Mouse (Mus musculus) liver, embryonic 13.5 days (tissue): ENCODE measurements around the gene Tnip1. TPM values are rescaled to one million over a fixed set of nuclear protein-coding genes. Genes with fewer than 3 reads are reported as not detected.
"Not testable (repeated sequence)": the region's sequence is repeated elsewhere in the genome, so short reads cannot be mapped to it uniquely, and the experiment has no call there.

Experiments
- ATAC-seq: fragments of 200-750 bp; cut with Nextera tagmentation; 2 replicates; pipeline ENCODE4 v1.8.0; 2017; ENCODE audit warnings: low read depth, mild to moderate bottlenecking, moderate number of reproducible peaks, moderate library complexity
- DNase-seq: peaks from one replicate; pipeline ENCODE4 v3.0.0; 2022
- H3K27ac ChIP-seq: fragments of 300-500 bp; sonication (generic); 2 replicates; pipeline ENCODE4 v1.5.1; 2015; ENCODE audit warnings: moderate library complexity, mild to moderate bottlenecking, inconsistent platforms
- H3K27me3 ChIP-seq: fragments of 300-500 bp; sonication (generic); 2 replicates; pipeline ENCODE4 v1.6.1; 2015; ENCODE audit warnings: mild to moderate bottlenecking, inconsistent platforms
- H3K36me3 ChIP-seq: fragments of 300-500 bp; sonication (generic); 2 replicates; pipeline ENCODE4 v1.6.1; 2015; ENCODE audit warnings: mild to moderate bottlenecking, inconsistent platforms
- H3K4me1 ChIP-seq: fragments of 300-500 bp; sonication (generic); replicated peaks from 2 replicates; pipeline ENCODE4 v1.6.1; 2015; ENCODE audit warnings: inconsistent platforms
- H3K4me2 ChIP-seq: fragments of 300-500 bp; sonication (generic); 2 replicates; pipeline ENCODE4 v1.6.1; 2015; ENCODE audit warnings: inconsistent platforms, mild to moderate bottlenecking, moderate library complexity
- H3K4me3 ChIP-seq: fragments of 300-500 bp; sonication (generic); replicated peaks from 2 replicates; pipeline ENCODE4 v1.5.1; 2015; ENCODE audit warnings: mild to moderate bottlenecking, inconsistent platforms
- H3K9ac ChIP-seq: fragments of 300-500 bp; sonication (generic); 2 replicates; pipeline ENCODE4 v1.6.1; 2015; ENCODE audit warnings: mild to moderate bottlenecking, inconsistent platforms
- H3K9me3 ChIP-seq: fragments of 300-500 bp; sonication (generic); replicated peaks from 2 replicates; pipeline ENCODE4 v1.6.1; 2016; ENCODE audit warnings: inconsistent platforms
- WGBS: fragments of 180-500 bp; shearing (Covaris S2); methylation state at CpG from one replicate; pipeline ENCODE4 v1.1.7; 2015; ENCODE audit not compliant: insufficient replicate concordance; 5-methylcytosine and 5-hydroxymethylcytosine counted together
- polyA plus RNA-seq: library from polyadenylated mRNA; unstranded; fragments of >200 nt; fragmentation: Nextera tagmentation; extraction: Ambion mirVana; gene quantifications from 2 replicates; pipeline ENCODE4 v1.2.1, GENCODE M21; 2015

The Tnip1 gene
- polyA plus RNA-seq, 1 experiment from 2014 or later: 5.1 TPM

DNA sequence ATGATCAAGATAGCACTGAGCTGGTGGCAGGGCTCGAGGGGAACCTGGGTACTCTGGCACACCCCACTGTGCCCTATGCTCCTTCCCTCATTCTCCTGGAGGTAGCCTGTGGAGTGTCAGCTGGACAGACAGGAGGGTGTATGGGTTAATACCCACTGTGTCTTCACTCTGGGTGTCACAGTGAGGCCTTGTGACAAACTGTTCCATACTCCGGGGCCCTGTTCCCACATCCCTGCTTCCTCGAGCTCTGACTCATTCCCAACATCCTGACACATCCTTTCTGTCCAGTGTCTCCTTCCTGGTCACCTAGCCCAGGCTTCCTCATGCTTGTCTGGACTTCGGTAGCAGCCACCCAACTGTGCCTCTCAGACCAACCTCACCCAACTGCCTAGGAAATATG lies 56.3 kb downstream of the Tnip1 start:
- 48% methylated on average over 4 of the region's 4 CpGs for WGBS
- ATAC-seq (no peak), DNase-seq (no peak)
- Histone ChIP-seq H3K27ac (no peak overlapping the region), H3K36me3 (peaks cover 7% of the 10 kb centered on the region), H3K9me3 (no peaks in the 10 kb centered on the region), H3K27me3 (peaks cover 19% of the 10 kb centered on the region), H3K4me3 (no peak overlapping the region), H3K4me1 (peaks cover 33% of the 10 kb centered on the region), H3K4me2 (no peak overlapping the region), H3K9ac (no peak overlapping the region)

GRCm38 (mm10) chr11:54905931-54906330 lies 56.8 kb downstream of the Tnip1 start:
- H3K9me3 ChIP-seq: no peaks in the 10 kb centered on the region
- H3K27ac ChIP-seq: no peak overlapping the region
- DNase-seq: no peak
- no peak overlapping the region for H3K4me3 ChIP-seq
- peaks cover 19% of the 10 kb centered on the region for H3K27me3 ChIP-seq
- H3K36me3 ChIP-seq: peaks cover 2% of the 10 kb centered on the region
- 61% methylated on average over 4 of the region's 4 CpGs for WGBS
- ATAC-seq: peak; percentile 56
- no peak overlapping the region for H3K4me2 ChIP-seq
- no peak overlapping the region for H3K9ac ChIP-seq
- peaks cover 33% of the 10 kb centered on the region for H3K4me1 ChIP-seq

GRCm38 (mm10) chr11:54905086-54905485 lies 57.6 kb downstream of the Tnip1 start:
- no peak for ATAC-seq
- Histone ChIP-seq H3K9me3 (no peaks in the 10 kb centered on the region), H3K36me3 (no peaks in the 10 kb centered on the region; the same call in 1 of the 2 replicates), H3K4me1 (peaks cover 33% of the 10 kb centered on the region), H3K27ac (no peak overlapping the region), H3K27me3 (peaks cover 19% of the 10 kb centered on the region), H3K9ac (no peak overlapping the region), H3K4me3 (no peak overlapping the region), H3K4me2 (no peak overlapping the region)
- DNase-seq: no peak
- 75% methylated on average over 3 of the region's 3 CpGs for WGBS

DNA sequence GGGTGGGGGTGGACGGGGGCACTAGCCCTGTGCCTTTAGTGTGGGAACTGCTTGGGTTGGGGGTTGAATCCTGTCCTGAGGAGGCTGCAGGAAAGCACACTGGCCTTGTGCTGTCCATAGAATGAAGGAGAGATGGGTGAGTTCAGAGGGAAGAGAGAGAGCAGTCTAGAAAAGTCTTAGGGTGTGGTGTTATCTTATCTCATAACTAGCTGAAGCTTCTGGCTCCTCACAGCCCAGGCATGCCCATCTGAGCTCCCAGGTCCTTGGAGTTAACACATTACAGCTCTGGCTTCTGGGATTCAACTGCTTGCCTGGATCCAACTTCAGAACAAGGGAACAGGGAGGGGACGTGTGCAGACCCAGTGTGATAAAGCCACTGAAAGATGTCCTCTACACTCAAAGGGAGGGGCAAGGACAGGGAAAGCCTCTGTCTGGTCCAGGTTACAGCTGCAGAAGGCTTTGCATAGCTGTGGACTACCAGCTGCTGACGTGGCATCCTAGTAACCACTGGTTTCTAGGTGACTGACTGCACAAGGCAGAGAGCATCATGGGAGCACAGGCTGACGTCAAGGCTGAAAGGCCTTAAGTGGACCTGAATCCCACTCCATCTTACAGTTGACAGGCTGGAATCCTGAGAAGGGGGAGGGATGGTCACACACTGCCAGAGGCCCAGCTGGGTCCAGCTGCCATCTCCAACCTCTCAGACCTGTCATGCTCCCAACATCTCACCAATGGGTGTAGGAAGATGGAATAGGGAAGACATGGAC lies 58.6 kb downstream of the Tnip1 start:
- WGBS: 53% methylated on average over 4 of the region's 4 CpGs
- ATAC-seq: 0 out of 2 replicates have a peak, but pooled peaks have one; percentile 21
- Histone ChIP-seq H3K9ac (no peak overlapping the region), H3K27ac (no peak overlapping the region), H3K27me3 (peaks cover 19% of the 10 kb centered on the region), H3K36me3 (no peaks in the 10 kb centered on the region; the same call in 1 of the 2 replicates), H3K4me1 (peaks cover 33% of the 10 kb centered on the region), H3K9me3 (no peaks in the 10 kb centered on the region), H3K4me2 (no peak overlapping the region), H3K4me3 (no peak overlapping the region)
- DNase-seq: no peak

DNA sequence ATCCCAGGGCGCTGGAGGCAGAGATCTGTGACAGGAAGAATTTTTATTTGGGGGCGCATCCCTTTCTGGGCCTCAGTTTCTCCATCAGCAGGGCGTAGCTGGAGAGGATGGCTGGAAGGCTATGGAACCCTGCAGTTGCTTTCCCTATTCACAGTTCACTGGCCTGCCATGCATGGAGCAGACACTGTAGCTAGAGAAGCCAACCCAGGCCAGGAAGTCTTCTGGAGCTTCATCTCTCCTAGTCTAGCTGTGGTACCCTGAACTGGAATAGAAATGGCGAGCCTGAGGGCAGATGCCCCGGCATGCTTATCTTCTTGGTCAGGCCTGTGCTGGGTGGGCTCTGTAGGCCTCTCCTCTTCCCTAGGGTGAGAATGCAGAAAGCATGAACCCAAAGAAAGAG lies 59.4 kb downstream of the Tnip1 start:
- WGBS: 48% methylated on average over 5 of the region's 5 CpGs
- H3K4me2 ChIP-seq: peak overlapping the region; percentile 70
- H3K9ac ChIP-seq: no peak overlapping the region
- H3K9me3 ChIP-seq: no peaks in the 10 kb centered on the region
- peaks cover 33% of the 10 kb centered on the region for H3K4me1 ChIP-seq
- DNase-seq (no peak), ATAC-seq (no peak)
- H3K27ac ChIP-seq: no peak overlapping the region
- peaks cover 19% of the 10 kb centered on the region for H3K27me3 ChIP-seq
- H3K36me3 ChIP-seq: no peaks in the 10 kb centered on the region
- H3K4me3 ChIP-seq: peak overlapping the region; percentile 45

GRCm38 (mm10) chr11:54902333-54903323 lies 60.1 kb downstream of the Tnip1 start, which contains the start of gene Gpx3:
Gene Gpx3, plus strand, starts transcription at chr11:54902453.
- peak within 1 kb of the TSS; percentile 44; the same call in 1 of the 2 replicates for H3K9ac ChIP-seq
- WGBS: 15% methylated on average over 45 of the region's 45 CpGs
- ATAC-seq (peak; percentile 67), DNase-seq (peak; percentile 22)
- no peak within 1 kb of the TSS for H3K27ac ChIP-seq
- H3K4me3 ChIP-seq: peak within 1 kb of the TSS; percentile 45
- no peaks in the 10 kb centered on the region for H3K9me3 ChIP-seq
- H3K36me3 ChIP-seq: no peaks in the 10 kb centered on the region
- peaks cover 19% of the 10 kb centered on the region for H3K27me3 ChIP-seq
- H3K4me2 ChIP-seq: peak within 1 kb of the TSS; percentile 70
- H3K4me1 ChIP-seq: peaks cover 33% of the 10 kb centered on the region

DNA sequence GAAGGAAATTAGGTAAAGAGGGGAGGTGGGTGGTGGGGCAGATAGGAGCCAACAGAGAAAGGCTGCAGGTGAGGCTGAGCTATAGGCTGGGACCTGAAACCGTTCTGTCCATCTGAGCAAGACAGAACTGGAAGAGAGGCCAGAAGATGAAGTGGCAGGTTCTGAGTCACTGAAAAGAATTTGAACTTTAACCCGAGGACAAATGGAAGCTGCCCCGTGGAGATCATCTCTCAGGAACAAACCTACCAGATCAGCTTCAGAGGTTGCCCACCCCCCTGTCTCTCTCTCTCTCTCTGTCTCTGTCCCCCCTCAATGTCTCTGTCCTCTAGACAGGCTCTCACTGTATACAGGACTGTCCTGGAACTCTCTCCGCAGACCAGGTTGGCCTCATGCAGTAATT lies 63.1 kb downstream of the Tnip1 start:
- H3K9ac ChIP-seq: no peak overlapping the region
- peaks cover 21% of the 10 kb centered on the region for H3K4me1 ChIP-seq
- no peak overlapping the region for H3K4me3 ChIP-seq
- DNase-seq (no peak), ATAC-seq (no peak)
- WGBS: 54% methylated on average over 4 of the region's 4 CpGs
- no peak overlapping the region for H3K27ac ChIP-seq
- no peaks in the 10 kb centered on the region for H3K9me3 ChIP-seq
- peaks cover 19% of the 10 kb centered on the region for H3K27me3 ChIP-seq
- H3K4me2 ChIP-seq: no peak overlapping the region
- H3K36me3 ChIP-seq: no peaks in the 10 kb centered on the region

DNA sequence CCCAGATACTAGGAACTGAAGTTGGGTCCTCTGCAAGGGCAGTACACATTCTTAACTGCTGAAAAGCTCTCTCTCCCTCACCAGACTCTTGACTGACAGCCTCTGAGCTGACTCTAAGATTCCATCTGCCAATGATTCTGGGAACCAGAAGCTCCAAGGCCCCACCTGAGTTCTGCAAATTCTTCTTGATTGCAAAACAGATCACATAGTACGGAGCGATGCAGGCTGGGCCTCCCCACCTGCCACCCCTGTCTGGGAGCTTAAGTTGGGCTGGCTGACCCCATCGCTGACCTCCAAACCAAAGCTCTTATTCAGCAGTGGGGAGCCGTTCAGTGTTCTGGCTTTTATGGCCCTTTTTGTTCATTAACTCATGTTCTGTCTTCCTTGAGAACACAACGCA lies 65.2 kb downstream of the Tnip1 start:
- H3K27me3 ChIP-seq: peaks cover 8% of the 10 kb centered on the region
- no peaks in the 10 kb centered on the region; the same call in 1 of the 2 replicates for H3K4me1 ChIP-seq
- H3K36me3 ChIP-seq: no peaks in the 10 kb centered on the region
- no peak overlapping the region for H3K4me3 ChIP-seq
- DNase-seq (no peak), ATAC-seq (no peak)
- H3K9me3 ChIP-seq: no peaks in the 10 kb centered on the region
- no peak overlapping the region for H3K9ac ChIP-seq
- no peak overlapping the region for H3K27ac ChIP-seq
- no peak overlapping the region for H3K4me2 ChIP-seq
- 73% methylated on average over 5 of the region's 5 CpGs for WGBS

GRCm38 (mm10) chr11:54896646-54897045 lies 66.1 kb downstream of the Tnip1 start:
- 77% methylated on average over 3 of the region's 3 CpGs for WGBS

GRCm38 (mm10) chr11:54894589-54894988 lies 68.1 kb downstream of the Tnip1 start:
- Histone ChIP-seq H3K36me3 (no peaks in the 10 kb centered on the region), H3K9me3 (no peaks in the 10 kb centered on the region), H3K4me3 (no peak overlapping the region), H3K27ac (no peak overlapping the region), H3K27me3 (no peaks in the 10 kb centered on the region), H3K4me1 (no peaks in the 10 kb centered on the region), H3K9ac (no peak overlapping the region), H3K4me2 (no peak overlapping the region)
- ATAC-seq: no peak
- DNase-seq: no peak
- WGBS: 74% methylated on average over 9 of the region's 9 CpGs

More at GRCm38 (mm10) chr11:54896646-54897045, 66.1 kb downstream of the Tnip1 start:
- H3K36me3 ChIP-seq, H3K27ac ChIP-seq, H3K9ac ChIP-seq, DNase-seq, ATAC-seq, H3K4me3 ChIP-seq, H3K4me2 ChIP-seq, H3K4me1 ChIP-seq, H3K9me3 ChIP-seq, H3K27me3 ChIP-seq: not testable (repeated sequence)

- no peak for DNase-seq
- ATAC-seq: no peak
- Histone ChIP-seq H3K36me3 (no peaks in the 10 kb centered on the region), H3K9ac (no peak overlapping the region), H3K27me3 (no peaks in the 10 kb centered on the region), H3K4me2 (no peak overlapping the region), H3K4me1 (no peaks in the 10 kb centered on the region), H3K4me3 (no peak overlapping the region), H3K9me3 (no peaks in the 10 kb centered on the region), H3K27ac (no peak overlapping the region)
- 64% methylated on average over 7 of the region's 7 CpGs for WGBS
Observed at GRCm38 (mm10) chr11:54892091-54892490, 70.6 kb downstream of the Tnip1 start.
